17 mouse cellular contexts compared by ENCODE assay signal in genomic region chr5:135723165-135723751, GRCm38 (mm10). TPM values are rescaled to one million over a fixed set of nuclear protein-coding genes. Genes with fewer than 3 reads are reported as not detected.
DNase-seq lines count a peak whose midpoint lies in the region; ATAC-seq and TF ChIP-seq lines count a peak whose summit lies in the region.
"Had no signal": no experiment of that assay in that cellular context is flagged by ENCODE, and none has a peak within 500 bp of the region (broad histone marks: within the 10 kb centered on the region; RNA-seq: fewer than 3 reads in every experiment).

No protein-coding gene starts in this region.

- peak; percentile 19 for DNase-seq in MN1 (ENCODE audit: low spot score)
- DNase-seq in embryonic facial prominence, embryonic 10.5 days (ENCODE audit: low spot score), result no peak
- no peak for DNase-seq in right cerebral cortex, postnatal 4 days
- DNase-seq in lung, adult 2 months, result no peak
- no peak for DNase-seq in thymus, postnatal 10 days (ENCODE audit: low spot score in 2 of 2)
- DNase-seq: cerebellum, postnatal 36 days; forebrain, postnatal 0 days; gastrocnemius, postnatal 10 days; lung, postnatal 14 days; thymus, postnatal 25 days had no signal

- no peak overlapping the region for H3K4me3 ChIP-seq in hindbrain, embryonic 12.5 days
- no peak overlapping the region for H3K4me3 ChIP-seq in hindbrain, embryonic 13.5 days
- H3K4me3 ChIP-seq in embryonic facial prominence, embryonic 10.5 days, result no peak overlapping the region
- no peak overlapping the region for H3K4me3 ChIP-seq in limb, embryonic 12.5 days (replicated peaks)
- no peak overlapping the region for H3K4me3 ChIP-seq in lung, adult 2 months (replicated peaks; ENCODE audit: extremely low read depth, low read depth, low read length)
- H3K4me3 ChIP-seq: erythroblast, embryonic 14.5 days; liver, embryonic 15.5 days had no signal

- WGBS in hindbrain, embryonic 12.5 days, result 73% methylated on average over 3 of the region's 3 CpGs
- 84% methylated on average over 3 of the region's 3 CpGs for WGBS in hindbrain, embryonic 13.5 days
- 72% methylated on average over 3 of the region's 3 CpGs for WGBS in embryonic facial prominence, embryonic 10.5 days
- 42% methylated on average over 3 of the region's 3 CpGs for WGBS in limb, embryonic 12.5 days
- 47% methylated on average over 3 of the region's 3 CpGs for WGBS in lung, adult 2 months

- TF ChIP-seq CTCF in lung, adult 2 months (IDR thresholded peaks at IDR 0.05; ENCODE audit: insufficient read depth, low read length), result no peak

- no peak overlapping the region for H3K9ac ChIP-seq in hindbrain, embryonic 12.5 days
- no peak overlapping the region for H3K9ac ChIP-seq in hindbrain, embryonic 13.5 days
- no peak overlapping the region for H3K9ac ChIP-seq in limb, embryonic 12.5 days (replicated peaks)
- H3K9ac ChIP-seq: forebrain, postnatal 0 days; liver, embryonic 15.5 days had no signal

- ATAC-seq in hindbrain, embryonic 12.5 days (ENCODE audit: low FRiP score), result no peak
- no peak for ATAC-seq in hindbrain, embryonic 13.5 days (ENCODE audit: low FRiP score)
- no peak for ATAC-seq in limb, embryonic 12.5 days (ENCODE audit: insufficient number of reproducible peaks, insufficient read depth, low FRiP score, low TSS enrichment, low read depth)
- ATAC-seq: forebrain, postnatal 0 days; hindbrain, embryonic 16.5 days; midbrain, embryonic 16.5 days had no signal

- peaks cover 8% of the 10 kb centered on the region for H3K36me3 ChIP-seq in hindbrain, embryonic 12.5 days
- peaks cover 19% of the 10 kb centered on the region for H3K36me3 ChIP-seq in hindbrain, embryonic 13.5 days
- peaks cover 49% of the 10 kb centered on the region for H3K36me3 ChIP-seq in embryonic facial prominence, embryonic 10.5 days (replicated peaks)
- H3K36me3 ChIP-seq in limb, embryonic 12.5 days, result peaks cover 17% of the 10 kb centered on the region; the same call in 1 of the 2 replicates

- H3K4me2 ChIP-seq in hindbrain, embryonic 12.5 days (replicated peaks), result no peak overlapping the region
- no peak overlapping the region for H3K4me2 ChIP-seq in hindbrain, embryonic 13.5 days
- H3K4me2 ChIP-seq in limb, embryonic 12.5 days, result no peak overlapping the region
- H3K4me2 ChIP-seq: liver, embryonic 15.5 days had no signal

- H3K9me3 ChIP-seq in hindbrain, embryonic 12.5 days (replicated peaks), result no peaks in the 10 kb centered on the region
- no peaks in the 10 kb centered on the region for H3K9me3 ChIP-seq in hindbrain, embryonic 13.5 days
- no peaks in the 10 kb centered on the region for H3K9me3 ChIP-seq in embryonic facial prominence, embryonic 10.5 days
- H3K9me3 ChIP-seq in limb, embryonic 12.5 days, result no peaks in the 10 kb centered on the region
- H3K9me3 ChIP-seq: liver, embryonic 15.5 days had no signal

- no peak for TF ChIP-seq POLR2A in lung, adult 2 months (IDR thresholded peaks at IDR 0.05; ENCODE audit: borderline replicate concordance, extremely low read depth, low read depth, low read length)

- H3K4me1 ChIP-seq in hindbrain, embryonic 12.5 days, result peaks cover 54% of the 10 kb centered on the region
- peaks cover 56% of the 10 kb centered on the region for H3K4me1 ChIP-seq in hindbrain, embryonic 13.5 days (replicated peaks)
- H3K4me1 ChIP-seq in embryonic facial prominence, embryonic 10.5 days, result peaks cover 61% of the 10 kb centered on the region
- H3K4me1 ChIP-seq in limb, embryonic 12.5 days (replicated peaks), result peaks cover 57% of the 10 kb centered on the region
- H3K4me1 ChIP-seq in lung, adult 2 months (ENCODE audit: control insufficient read depth, insufficient read depth, low read length), result peaks cover 31% of the 10 kb centered on the region

- no peaks in the 10 kb centered on the region for H3K27me3 ChIP-seq in hindbrain, embryonic 12.5 days
- H3K27me3 ChIP-seq in hindbrain, embryonic 13.5 days, result no peaks in the 10 kb centered on the region
- no peaks in the 10 kb centered on the region for H3K27me3 ChIP-seq in embryonic facial prominence, embryonic 10.5 days (replicated peaks; ENCODE audit: low read depth, poor library complexity, severe bottlenecking)
- no peaks in the 10 kb centered on the region for H3K27me3 ChIP-seq in limb, embryonic 12.5 days
- H3K27me3 ChIP-seq: liver, embryonic 15.5 days had no signal

- H3K27ac ChIP-seq in hindbrain, embryonic 12.5 days, result 0 out of 2 replicates have a peak overlapping the region, but pooled peaks have one; percentile 98
- H3K27ac ChIP-seq in hindbrain, embryonic 13.5 days, result no peak overlapping the region
- H3K27ac ChIP-seq in embryonic facial prominence, embryonic 10.5 days (replicated peaks), result 0 out of 2 replicates have a peak overlapping the region, but pooled peaks have one; percentile 31
- H3K27ac ChIP-seq in limb, embryonic 12.5 days, result peak overlapping the region; percentile 62
- H3K27ac ChIP-seq: liver, embryonic 15.5 days had no signal

RNA-seq across cellular contexts. Expression of gene Tmem120a, which starts 21.0 kb away (rescaled TPM):
- polyA plus RNA-seq in hindbrain, embryonic 12.5 days (2016; fragmentation: Nextera tagmentation; extraction: Ambion mirVana), result 61.0 and 65.0 TPM in 2 replicates
- polyA plus RNA-seq in hindbrain, embryonic 13.5 days (2015; fragmentation: Nextera tagmentation; extraction: Ambion mirVana), result 80.6 and 80.8 TPM in 2 replicates
- polyA plus RNA-seq in embryonic facial prominence, embryonic 10.5 days (2016; fragmentation: Nextera tagmentation; extraction: Ambion mirVana), result 54.7 and 59.3 TPM in 2 replicates
- polyA plus RNA-seq in limb, embryonic 12.5 days (2016; fragmentation: Nextera tagmentation; extraction: Ambion mirVana), result 47.9 and 52.5 TPM in 2 replicates
- 24.6 and 31.0 TPM in 2 replicates for polyA plus RNA-seq in lung, adult 2 months (2012; rRNA removed)

RNA-seq across cellular contexts. Expression of gene Por, which starts 53.4 kb away (rescaled TPM):
- polyA plus RNA-seq in hindbrain, embryonic 12.5 days (2016; fragmentation: Nextera tagmentation; extraction: Ambion mirVana), result 118 and 119 TPM in 2 replicates
- polyA plus RNA-seq in hindbrain, embryonic 13.5 days (2015; fragmentation: Nextera tagmentation; extraction: Ambion mirVana), result 107 TPM in 2 replicates
- 97.3 and 103 TPM in 2 replicates for polyA plus RNA-seq in embryonic facial prominence, embryonic 10.5 days (2016; fragmentation: Nextera tagmentation; extraction: Ambion mirVana)
- polyA plus RNA-seq in limb, embryonic 12.5 days (2016; fragmentation: Nextera tagmentation; extraction: Ambion mirVana), result 114 and 120 TPM in 2 replicates
- 487 and 521 TPM in 2 replicates for polyA plus RNA-seq in lung, adult 2 months (2012; rRNA removed)

RNA-seq across cellular contexts. Expression of gene Styxl1, which starts 54.9 kb away (rescaled TPM):
- polyA plus RNA-seq in hindbrain, embryonic 12.5 days (2016; fragmentation: Nextera tagmentation; extraction: Ambion mirVana), result 0.68 TPM in 1 of 2 replicates, not detected in the other
- 0.25 and 0.65 TPM in 2 replicates for polyA plus RNA-seq in hindbrain, embryonic 13.5 days (2015; fragmentation: Nextera tagmentation; extraction: Ambion mirVana)
- polyA plus RNA-seq in embryonic facial prominence, embryonic 10.5 days (2016; fragmentation: Nextera tagmentation; extraction: Ambion mirVana), result 0.30 and 0.31 TPM in 2 replicates
- polyA plus RNA-seq in limb, embryonic 12.5 days (2016; fragmentation: Nextera tagmentation; extraction: Ambion mirVana), result 0.17 TPM in 1 of 2 replicates, not detected in the other
- 1.1 and 1.4 TPM in 2 replicates for polyA plus RNA-seq in lung, adult 2 months (2012; rRNA removed)
- polyA plus RNA-seq: erythroblast, embryonic 14.5 days; liver, embryonic 15.5 days had no signal

RNA-seq across cellular contexts. Expression of gene Mdh2, which starts 55.0 kb away (rescaled TPM):
- 530 and 539 TPM in 2 replicates for polyA plus RNA-seq in hindbrain, embryonic 12.5 days (2016; fragmentation: Nextera tagmentation; extraction: Ambion mirVana)
- 593 and 594 TPM in 2 replicates for polyA plus RNA-seq in hindbrain, embryonic 13.5 days (2015; fragmentation: Nextera tagmentation; extraction: Ambion mirVana)
- 603 and 625 TPM in 2 replicates for polyA plus RNA-seq in embryonic facial prominence, embryonic 10.5 days (2016; fragmentation: Nextera tagmentation; extraction: Ambion mirVana)
- 478 and 499 TPM in 2 replicates for polyA plus RNA-seq in limb, embryonic 12.5 days (2016; fragmentation: Nextera tagmentation; extraction: Ambion mirVana)
- 257 and 344 TPM in 2 replicates for polyA plus RNA-seq in lung, adult 2 months (2012; rRNA removed)
